Mouse (Mus musculus) megakaryocyte-erythroid progenitor cell, adult 5 weeks (primary cell): Measurements from ENCODE around the gene Coq8a. TPM values are rescaled to one million over a fixed set of nuclear protein-coding genes. Genes with fewer than 3 reads are reported as not detected.

Experiments
- polyA plus RNA-seq: library from polyadenylated mRNA; stranded (reverse); fragments of >175 nt; gene quantifications from 2 replicates; pipeline ENCODE4 v1.2.3, GENCODE M21; 2012

Gene Coq8a
- 16.7 and 18.6 TPM in 2 replicates for polyA plus RNA-seq

GRCm38 (mm10) chr1:180198959-180199714 lies at the start of gene Coq8a:
TSS of gene Coq8a (minus strand) at chr1:180199602.

Other genes with a start within 250 kb of the Coq8a start
- gene Cdc42bpa, start 239.1 kb downstream of the Coq8a start, polyA plus RNA-seq, result 3.7 and 4.0 TPM in 2 replicates
- 28.0 and 36.0 TPM in 2 replicates for gene Psen2, start 63.8 kb upstream of the Coq8a start, polyA plus RNA-seq
- gene Itpkb, start 130.9 kb upstream of the Coq8a start, polyA plus RNA-seq, result 28.8 and 30.9 TPM in 2 replicates